Mouse (Mus musculus): Measurements from ENCODE around the gene Aqp11. TPM values are rescaled to one million over a fixed set of nuclear protein-coding genes. Genes with fewer than 3 reads are reported as not detected.

Aqp11 gene
- polyA plus RNA-seq, 1 experiment from 2014 or later, result 9.7 TPM

- Histone ChIP-seq H3K4me2 (replicated peaks) (no peak overlapping the region), H3K4me1 (peaks cover 7% of the 10 kb centered on the region), H3K27me3 (no peaks in the 10 kb centered on the region), H3K36me3 (peaks cover 32% of the 10 kb centered on the region), H3K27ac (replicated peaks) (peak overlapping the region; percentile 35; the same call in 1 of the 2 replicates), H3K4me3 (no peak overlapping the region), H3K9me3 (no peaks in the 10 kb centered on the region), H3K9ac (replicated peaks) (no peak overlapping the region)
- peak; percentile 78 for ATAC-seq (replicated peaks)
- WGBS, result 78% methylated on average over 7 of the region's 7 CpGs
Measured at GRCm38 (mm10) chr7:97722278-97722918, 15.7 kb downstream of the Aqp11 start.

GRCm38 (mm10) chr7:97720109-97720508 lies 18.0 kb downstream of the Aqp11 start:
- Histone ChIP-seq H3K27me3 (no peaks in the 10 kb centered on the region), H3K9me3 (no peaks in the 10 kb centered on the region), H3K4me2 (replicated peaks) (no peak overlapping the region), H3K9ac (replicated peaks) (no peak overlapping the region), H3K27ac (replicated peaks) (no peak overlapping the region), H3K4me3 (no peak overlapping the region), H3K4me1 (peaks cover 7% of the 10 kb centered on the region), H3K36me3 (peaks cover 43% of the 10 kb centered on the region)
- no peak for ATAC-seq (replicated peaks)
- WGBS, result 81% methylated on average over 5 of the region's 5 CpGs

DNA sequence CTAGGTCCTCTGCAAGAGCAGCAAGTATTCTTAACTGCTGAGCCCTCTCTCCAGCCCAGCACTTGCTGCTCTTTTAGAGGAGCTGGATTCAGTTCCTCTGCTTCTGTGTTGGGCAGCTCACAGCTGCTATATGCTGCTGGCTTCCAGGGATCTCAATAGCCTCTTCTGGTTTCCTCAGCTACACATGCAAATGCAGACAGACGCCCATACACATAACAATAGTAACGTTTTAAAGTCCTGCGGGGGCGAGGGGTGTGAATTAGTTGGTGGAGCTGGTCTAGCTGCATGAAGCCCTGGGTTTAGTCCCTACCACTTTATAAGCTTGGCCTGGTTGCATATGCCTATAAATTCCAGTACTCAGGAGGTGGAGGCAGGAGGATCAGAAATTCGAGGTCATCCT lies 19.0 kb downstream of the Aqp11 start:
- no peak for ATAC-seq (replicated peaks)
- Histone ChIP-seq H3K4me2 (replicated peaks) (no peak overlapping the region), H3K9ac (replicated peaks) (no peak overlapping the region), H3K27ac (replicated peaks) (no peak overlapping the region), H3K4me3 (no peak overlapping the region), H3K4me1 (peaks cover 7% of the 10 kb centered on the region), H3K36me3 (peaks cover 53% of the 10 kb centered on the region), H3K9me3 (no peaks in the 10 kb centered on the region), H3K27me3 (no peaks in the 10 kb centered on the region)
- 79% methylated on average over 5 of the region's 5 CpGs for WGBS

- no peak overlapping the region for H3K4me3 ChIP-seq
- ATAC-seq (replicated peaks), result no peak
- H3K27me3 ChIP-seq, result no peaks in the 10 kb centered on the region
- 92% methylated on average over 1 of the region's 1 CpGs for WGBS
- no peak overlapping the region for H3K4me2 ChIP-seq (replicated peaks)
- no peaks in the 10 kb centered on the region for H3K9me3 ChIP-seq
- H3K36me3 ChIP-seq, result peaks cover 64% of the 10 kb centered on the region
- no peak overlapping the region for H3K27ac ChIP-seq (replicated peaks)
- H3K4me1 ChIP-seq, result no peaks in the 10 kb centered on the region
- no peak overlapping the region for H3K9ac ChIP-seq (replicated peaks)
Measured at GRCm38 (mm10) chr7:97717326-97717725, 20.8 kb downstream of the Aqp11 start.

- Histone ChIP-seq H3K27me3 (no peaks in the 10 kb centered on the region), H3K4me1 (no peaks in the 10 kb centered on the region), H3K4me2 (replicated peaks) (no peak overlapping the region), H3K36me3 (peaks cover 62% of the 10 kb centered on the region), H3K9ac (replicated peaks) (no peak overlapping the region), H3K27ac (replicated peaks) (no peak overlapping the region), H3K9me3 (no peaks in the 10 kb centered on the region), H3K4me3 (no peak overlapping the region)
- 93% methylated on average over 5 of the region's 5 CpGs for WGBS
- no peak for ATAC-seq (replicated peaks)
Measured at GRCm38 (mm10) chr7:97714651-97715050, 23.4 kb downstream of the Aqp11 start.

GRCm38 (mm10) chr7:97709204-97709603 lies 28.9 kb downstream of the Aqp11 start:
- Histone ChIP-seq H3K4me2 (replicated peaks) (no peak overlapping the region), H3K36me3 (peaks cover 20% of the 10 kb centered on the region), H3K9ac (replicated peaks) (no peak overlapping the region), H3K27me3 (no peaks in the 10 kb centered on the region), H3K9me3 (no peaks in the 10 kb centered on the region), H3K4me3 (no peak overlapping the region), H3K27ac (replicated peaks) (no peak overlapping the region), H3K4me1 (no peaks in the 10 kb centered on the region)
- WGBS, result 81% methylated on average over 3 of the region's 3 CpGs
- no peak for ATAC-seq (replicated peaks)

DNA sequence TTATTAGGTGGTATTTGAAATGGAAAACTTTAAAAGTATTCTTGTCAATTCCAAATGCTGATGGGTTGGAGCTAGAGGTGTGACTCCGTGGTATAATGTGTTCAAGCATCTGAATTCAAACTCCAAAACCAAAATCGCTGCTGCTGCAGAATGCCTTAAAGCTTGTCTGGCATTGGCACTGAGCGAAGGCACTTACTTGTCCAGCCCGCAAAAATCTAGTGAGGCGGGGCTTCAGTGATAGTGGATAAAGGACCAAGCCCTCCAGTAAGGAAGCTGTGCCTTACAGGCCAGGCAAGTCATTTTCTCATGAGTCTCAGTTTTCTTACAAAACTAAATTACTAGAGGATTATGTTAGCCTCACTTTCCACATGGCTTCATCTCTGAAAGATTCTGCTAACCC lies 30.3 kb downstream of the Aqp11 start:
- Histone ChIP-seq H3K9ac (replicated peaks) (no peak overlapping the region), H3K27me3 (no peaks in the 10 kb centered on the region), H3K9me3 (no peaks in the 10 kb centered on the region), H3K36me3 (peaks cover 11% of the 10 kb centered on the region), H3K4me1 (no peaks in the 10 kb centered on the region), H3K27ac (replicated peaks) (no peak overlapping the region), H3K4me2 (replicated peaks) (no peak overlapping the region), H3K4me3 (no peak overlapping the region)
- WGBS, result 92% methylated on average over 5 of the region's 5 CpGs
- no peak for ATAC-seq (replicated peaks)

DNA sequence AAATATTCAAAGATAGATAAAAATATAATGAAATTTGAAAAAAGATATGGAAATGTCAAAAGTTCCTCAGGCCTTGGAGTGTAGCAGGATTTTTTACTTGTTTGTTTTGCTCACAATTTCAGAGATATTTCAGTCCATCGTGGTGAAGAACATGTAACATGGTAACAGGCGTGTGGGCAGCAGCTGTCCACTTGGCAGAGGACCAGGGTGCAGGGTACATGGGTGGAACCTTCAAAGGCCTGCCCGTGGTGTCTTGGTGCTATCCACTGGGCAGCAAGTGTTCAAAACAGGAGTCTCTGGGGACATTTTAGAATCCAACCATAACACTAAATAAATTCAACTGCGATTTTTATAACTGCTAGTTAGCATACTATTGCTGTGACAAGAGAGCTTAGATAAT lies 31.0 kb downstream of the Aqp11 start:
- peaks cover 7% of the 10 kb centered on the region for H3K36me3 ChIP-seq
- no peaks in the 10 kb centered on the region for H3K9me3 ChIP-seq
- ATAC-seq (replicated peaks), result no peak
- no peak overlapping the region for H3K4me2 ChIP-seq (replicated peaks)
- no peaks in the 10 kb centered on the region for H3K27me3 ChIP-seq
- no peak overlapping the region for H3K27ac ChIP-seq (replicated peaks)
- H3K4me3 ChIP-seq, result no peak overlapping the region
- H3K9ac ChIP-seq (replicated peaks), result no peak overlapping the region
- no peaks in the 10 kb centered on the region for H3K4me1 ChIP-seq
- WGBS, result 79% methylated on average over 4 of the region's 4 CpGs

GRCm38 (mm10) chr7:97701106-97701505 lies 37.0 kb downstream of the Aqp11 start:
- Histone ChIP-seq H3K9me3 (0 out of 2 replicates have a peak, but pooled peaks cover 3% of the 10 kb centered on the region), H3K36me3 (peaks cover 14% of the 10 kb centered on the region), H3K27me3 (no peaks in the 10 kb centered on the region), H3K4me1 (peaks cover 18% of the 10 kb centered on the region), H3K4me2 (replicated peaks) (no peak overlapping the region), H3K9ac (replicated peaks) (no peak overlapping the region), H3K27ac (replicated peaks) (no peak overlapping the region), H3K4me3 (no peak overlapping the region)
- no peak for ATAC-seq (replicated peaks)
- WGBS, result 81% methylated on average over 6 of the region's 6 CpGs

GRCm38 (mm10) chr7:97700173-97700572 lies 37.9 kb downstream of the Aqp11 start:
- peaks cover 14% of the 10 kb centered on the region for H3K36me3 ChIP-seq
- no peak overlapping the region for H3K4me2 ChIP-seq (replicated peaks)
- peaks cover 25% of the 10 kb centered on the region for H3K4me1 ChIP-seq
- H3K9ac ChIP-seq (replicated peaks), result no peak overlapping the region
- WGBS, result 93% methylated on average over 4 of the region's 4 CpGs
- ATAC-seq (replicated peaks), result no peak
- H3K9me3 ChIP-seq, result 0 out of 2 replicates have a peak, but pooled peaks cover 3% of the 10 kb centered on the region
- H3K27me3 ChIP-seq, result no peaks in the 10 kb centered on the region
- H3K4me3 ChIP-seq, result no peak overlapping the region
- H3K27ac ChIP-seq (replicated peaks), result no peak overlapping the region

- Histone ChIP-seq H3K4me1 (peaks cover 25% of the 10 kb centered on the region), H3K9me3 (0 out of 2 replicates have a peak, but pooled peaks cover 3% of the 10 kb centered on the region), H3K9ac (replicated peaks) (peak within 1 kb of the TSS; percentile 90), H3K27ac (replicated peaks) (peak within 1 kb of the TSS; percentile 86), H3K36me3 (peaks cover 14% of the 10 kb centered on the region), H3K4me2 (replicated peaks) (peak within 1 kb of the TSS; percentile 65), H3K4me3 (peak within 1 kb of the TSS; percentile 96), H3K27me3 (no peaks in the 10 kb centered on the region)
- ATAC-seq (replicated peaks), result peak; percentile 99
- WGBS, result under 1% methylated on average over 63 of the region's 63 CpGs
Measured at GRCm38 (mm10) chr7:97696506-97697254, 41.4 kb downstream of the Aqp11 start, which contains the start of gene Clns1a. Gene Clns1a (plus strand): TSS chr7:97696634.

- Histone ChIP-seq H3K27me3 (no peaks in the 10 kb centered on the region), H3K9ac (replicated peaks) (peak overlapping the region; percentile 90), H3K4me3 (peak overlapping the region; percentile 96), H3K27ac (replicated peaks) (peak overlapping the region; percentile 86), H3K4me1 (peaks cover 25% of the 10 kb centered on the region), H3K36me3 (peaks cover 14% of the 10 kb centered on the region), H3K4me2 (replicated peaks) (peak overlapping the region; percentile 65), H3K9me3 (0 out of 2 replicates have a peak, but pooled peaks cover 3% of the 10 kb centered on the region)
- 36% methylated on average over 19 of the region's 19 CpGs for WGBS
- ATAC-seq (replicated peaks), result peak; percentile 75
Measured at GRCm38 (mm10) chr7:97696133-97696505, 42.0 kb downstream of the Aqp11 start.
